Mouse (Mus musculus): Measurements from ENCODE around the gene Cish. TPM values are rescaled to one million over a fixed set of nuclear protein-coding genes. Genes with fewer than 3 reads are reported as not detected.

Cish gene
- polyA plus RNA-seq, 2 experiments: 2.8 to 6.0 TPM

- no peaks in the 10 kb centered on the region for H3K36me3 ChIP-seq (replicated peaks; ENCODE audit: control insufficient read depth, insufficient read depth, low read depth)
- ATAC-seq (ENCODE audit: insufficient read depth) (no peak), DNase-seq (ENCODE audit: low read depth in 3 of 3, low spot score in 3 of 3) (no peak)
- H3K27ac ChIP-seq: no peak overlapping the region
- no peak overlapping the region for H3K4me3 ChIP-seq (ENCODE audit: insufficient read depth in 1 of 2, low read depth in 2 of 2, low read length in 2 of 2)
- 48% methylated on average over 6 of the region's 6 CpGs for WGBS (ENCODE audit: insufficient replicate concordance)
- H3K27me3 ChIP-seq (ENCODE audit: control insufficient read depth, insufficient read depth, low read length): peaks cover 9% of the 10 kb centered on the region
- H3K9ac ChIP-seq (replicated peaks): no peak overlapping the region
- no peak overlapping the region for H3K4me2 ChIP-seq (ENCODE audit: low read depth)
- 0 out of 4 replicates have a peak, but pooled peaks cover 0 to 6% of the 10 kb centered on the region in 2 experiments for H3K4me1 ChIP-seq (replicated peaks; ENCODE audit: control insufficient read depth in 2 of 2, insufficient read depth in 2 of 2, low read length in 1 of 2)
- H3K9me3 ChIP-seq (ENCODE audit: control insufficient read depth, low read length): no peaks in the 10 kb centered on the region
- TF ChIP-seq EP300 (IDR thresholded peaks at IDR 0.05; ENCODE audit: low read depth) (no peak), CTCF (IDR thresholded peaks at IDR 0.05; ENCODE audit: low read depth) (no peak)
These were observed 48.2 kb downstream of the Cish start for GRCm38 (mm10) chr9:107344027-107344426.

DNA sequence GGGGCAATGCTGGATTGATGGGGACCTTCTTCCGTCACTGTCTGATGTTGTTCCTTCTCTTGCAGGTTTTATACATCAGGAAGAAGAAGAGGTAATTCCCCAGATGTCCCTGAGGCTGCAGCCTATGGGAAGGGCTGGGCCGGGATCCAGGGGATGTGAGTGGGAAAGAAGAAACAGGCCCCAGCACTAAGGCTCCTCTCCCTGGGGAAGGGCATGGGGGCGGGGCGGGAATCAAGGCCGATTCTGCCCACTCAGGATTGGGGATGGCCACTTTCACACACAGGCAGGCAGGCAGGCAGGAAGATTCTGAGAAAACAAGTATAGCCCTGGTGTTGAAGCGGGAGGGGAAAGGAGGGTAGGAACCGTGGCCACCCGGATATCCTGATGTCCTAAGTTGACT lies 50.3 kb downstream of the Cish start:
- H3K36me3 ChIP-seq (replicated peaks; ENCODE audit: control insufficient read depth, insufficient read depth, low read depth): no peaks in the 10 kb centered on the region
- no peak overlapping the region for H3K4me2 ChIP-seq (ENCODE audit: low read depth)
- no peak overlapping the region for H3K4me3 ChIP-seq (ENCODE audit: insufficient read depth in 1 of 2, low read depth in 2 of 2, low read length in 2 of 2)
- ATAC-seq (ENCODE audit: insufficient read depth): no peak
- no peaks in the 10 kb centered on the region for H3K4me1 ChIP-seq (replicated peaks; ENCODE audit: control insufficient read depth in 2 of 2, insufficient read depth in 2 of 2, low read length in 1 of 2)
- no peak for TF ChIP-seq EP300 (IDR thresholded peaks at IDR 0.05; ENCODE audit: low read depth)
- TF ChIP-seq CTCF (IDR thresholded peaks at IDR 0.05; ENCODE audit: low read depth): no peak
- no peak for DNase-seq (ENCODE audit: low read depth in 3 of 3, low spot score in 3 of 3)
- no peak overlapping the region for H3K9ac ChIP-seq (replicated peaks)
- H3K27me3 ChIP-seq (ENCODE audit: control insufficient read depth, insufficient read depth, low read length): peaks cover 5% of the 10 kb centered on the region
- WGBS (ENCODE audit: insufficient replicate concordance): 77% methylated on average over 8 of the region's 8 CpGs
- no peak overlapping the region for H3K27ac ChIP-seq
- no peaks in the 10 kb centered on the region for H3K9me3 ChIP-seq (ENCODE audit: control insufficient read depth, low read length)

DNA sequence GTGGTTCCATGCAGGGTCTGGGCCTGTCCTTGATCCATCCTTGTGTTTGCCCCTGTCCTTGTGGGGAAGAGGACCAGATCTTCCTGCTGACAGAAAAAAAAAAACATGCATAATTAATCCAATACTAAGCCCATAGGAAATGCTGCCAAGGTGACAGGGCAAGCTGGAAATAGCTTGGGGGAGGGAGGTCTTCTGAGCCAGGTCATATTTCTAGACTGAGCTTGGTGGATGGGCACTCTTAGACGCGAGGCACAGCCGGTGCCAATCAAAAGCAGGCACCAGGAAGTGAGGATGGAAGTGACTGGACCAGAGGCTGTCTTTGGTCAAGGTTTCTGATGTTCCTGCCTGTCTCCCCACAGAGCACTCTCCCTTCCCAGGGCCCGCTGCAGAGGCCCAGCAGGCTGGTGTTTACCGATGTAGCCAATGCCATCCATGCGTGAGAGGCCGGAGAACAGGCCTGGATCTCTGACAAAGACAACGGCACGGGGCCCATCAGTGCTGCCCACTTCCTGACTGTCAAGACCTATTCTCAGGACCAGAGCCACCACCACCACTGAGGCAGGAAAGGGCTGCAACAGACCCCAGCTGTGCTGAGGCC lies 51.9 kb downstream of the Cish start:
- TF ChIP-seq CTCF (IDR thresholded peaks at IDR 0.05; ENCODE audit: low read depth) (no peak), EP300 (IDR thresholded peaks at IDR 0.05; ENCODE audit: low read depth) (no peak)
- Histone ChIP-seq H3K4me2 (ENCODE audit: low read depth) (no peak overlapping the region), H3K27ac (no peak overlapping the region), H3K4me1 (replicated peaks; ENCODE audit: control insufficient read depth in 2 of 2, insufficient read depth in 2 of 2, low read length in 1 of 2) (no peaks in the 10 kb centered on the region), H3K4me3 (ENCODE audit: insufficient read depth in 1 of 2, low read depth in 2 of 2, low read length in 2 of 2) (no peak overlapping the region), H3K36me3 (replicated peaks; ENCODE audit: control insufficient read depth, insufficient read depth, low read depth) (no peaks in the 10 kb centered on the region), H3K9ac (replicated peaks) (no peak overlapping the region), H3K9me3 (ENCODE audit: control insufficient read depth, low read length) (no peaks in the 10 kb centered on the region), H3K27me3 (ENCODE audit: control insufficient read depth, insufficient read depth, low read length) (no peaks in the 10 kb centered on the region; the same call in 1 of the 2 replicates)
- DNase-seq (ENCODE audit: low read depth in 3 of 3, low spot score in 3 of 3) (no peak), ATAC-seq (ENCODE audit: insufficient read depth) (no peak)
- 43% methylated on average over 9 of the region's 9 CpGs for WGBS (ENCODE audit: insufficient replicate concordance)

DNA sequence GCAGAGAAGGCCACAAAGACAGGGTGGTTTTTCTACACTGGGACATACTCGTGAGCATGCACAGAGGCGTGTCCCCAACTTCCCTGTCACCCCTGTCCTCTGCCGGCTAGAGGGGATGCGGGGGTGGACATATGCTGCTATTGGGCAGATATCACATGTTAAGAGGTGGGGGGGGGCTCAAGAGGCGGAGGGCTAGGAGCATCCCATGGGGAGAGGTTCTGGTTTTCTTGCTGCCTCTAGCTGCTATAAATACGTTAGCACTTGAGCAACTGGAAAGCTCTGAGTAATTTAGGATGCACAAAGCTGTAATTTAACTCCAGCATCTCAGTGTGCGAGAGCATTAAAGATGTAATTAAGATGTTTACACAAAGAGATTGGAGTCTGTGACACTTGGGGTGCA lies 53.5 kb downstream of the Cish start:
- H3K9me3 ChIP-seq (ENCODE audit: control insufficient read depth, low read length): no peaks in the 10 kb centered on the region
- H3K9ac ChIP-seq (replicated peaks): no peak overlapping the region
- no peak overlapping the region for H3K4me2 ChIP-seq (ENCODE audit: low read depth)
- no peak for DNase-seq (ENCODE audit: low read depth in 3 of 3, low spot score in 3 of 3)
- H3K4me3 ChIP-seq (ENCODE audit: insufficient read depth in 1 of 2, low read depth in 2 of 2, low read length in 2 of 2): no peak overlapping the region
- no peaks in the 10 kb centered on the region; the same call in 1 of the 2 replicates for H3K27me3 ChIP-seq (ENCODE audit: control insufficient read depth, insufficient read depth, low read length)
- H3K27ac ChIP-seq: no peak overlapping the region
- no peaks in the 10 kb centered on the region for H3K36me3 ChIP-seq (replicated peaks; ENCODE audit: control insufficient read depth, insufficient read depth, low read depth)
- no peak for ATAC-seq (ENCODE audit: insufficient read depth)
- 43% methylated on average over 7 of the region's 7 CpGs for WGBS (ENCODE audit: insufficient replicate concordance)
- no peaks in the 10 kb centered on the region for H3K4me1 ChIP-seq (replicated peaks; ENCODE audit: control insufficient read depth in 2 of 2, insufficient read depth in 2 of 2, low read length in 1 of 2)
- TF ChIP-seq EP300 (IDR thresholded peaks at IDR 0.05; ENCODE audit: low read depth) (no peak), CTCF (IDR thresholded peaks at IDR 0.05; ENCODE audit: low read depth) (no peak)

Other genes starting within 250 kb of the Cish start
- gene Dock3, start 64.1 kb upstream of the Cish start, polyA plus RNA-seq (2012; rRNA removed): 0.09 and 0.11 TPM in 2 replicates
- not detected in 2 replicates for gene Dock3, start 64.1 kb upstream of the Cish start, polyA plus RNA-seq (2014; fragmentation: Nextera tagmentation; extraction: Ambion mirVana)
- 5.1 and 6.2 TPM in 2 replicates for gene Mapkapk3, start 6.1 kb upstream of the Cish start, polyA plus RNA-seq (2012; rRNA removed)
- 7.3 and 8.0 TPM in 2 replicates for gene Mapkapk3, start 6.1 kb upstream of the Cish start, polyA plus RNA-seq (2014; fragmentation: Nextera tagmentation; extraction: Ambion mirVana)
- gene Hemk1, start 42.3 kb downstream of the Cish start, polyA plus RNA-seq (2012; rRNA removed): 3.1 and 3.3 TPM in 2 replicates
- 2.2 and 3.5 TPM in 2 replicates for gene Hemk1, start 42.3 kb downstream of the Cish start, polyA plus RNA-seq (2014; fragmentation: Nextera tagmentation; extraction: Ambion mirVana)
- gene 6430571L13Rik, start 44.6 kb downstream of the Cish start, polyA plus RNA-seq (2012; rRNA removed): 0.05 and 0.07 TPM in 2 replicates
- gene 6430571L13Rik, start 44.6 kb downstream of the Cish start, polyA plus RNA-seq (2014; fragmentation: Nextera tagmentation; extraction: Ambion mirVana): 0.20 TPM in 1 of 2 replicates, not detected in the other
- gene Cacna2d2, start 103.6 kb downstream of the Cish start, polyA plus RNA-seq (2012; rRNA removed): 0.06 and 0.08 TPM in 2 replicates
- not detected in 2 replicates for gene Cacna2d2, start 103.6 kb downstream of the Cish start, polyA plus RNA-seq (2014; fragmentation: Nextera tagmentation; extraction: Ambion mirVana)
- 8.3 and 8.6 TPM in 2 replicates for gene Tmem115, start 237.9 kb downstream of the Cish start, polyA plus RNA-seq (2012; rRNA removed)
- gene Tmem115, start 237.9 kb downstream of the Cish start, polyA plus RNA-seq (2014; fragmentation: Nextera tagmentation; extraction: Ambion mirVana): 15.6 and 15.7 TPM in 2 replicates
- 9.8 and 12.1 TPM in 2 replicates for gene Cyb561d2, start 246.2 kb downstream of the Cish start, polyA plus RNA-seq (2012; rRNA removed)
- gene Cyb561d2, start 246.2 kb downstream of the Cish start, polyA plus RNA-seq (2014; fragmentation: Nextera tagmentation; extraction: Ambion mirVana): 14.1 and 14.3 TPM in 2 replicates
- gene Nprl2, start 246.2 kb downstream of the Cish start, polyA plus RNA-seq (2012; rRNA removed): 10.5 and 12.9 TPM in 2 replicates
- gene Nprl2, start 246.2 kb downstream of the Cish start, polyA plus RNA-seq (2014; fragmentation: Nextera tagmentation; extraction: Ambion mirVana): 9.2 and 10.2 TPM in 2 replicates

Measured in liver, embryonic 14.5 days (tissue).